Mouse (Mus musculus) heart, embryonic 16.5 days (tissue): Measurements from ENCODE around the gene Tnxb. TPM values are rescaled to one million over a fixed set of nuclear protein-coding genes. Genes with fewer than 3 reads are reported as not detected.

ENCODE experiments used
- ATAC-seq: fragments of 200-750 bp; cut with Nextera tagmentation; replicated peaks from 2 replicates; pipeline ENCODE4 v1.8.0; 2017; ENCODE audit warnings: moderate number of reproducible peaks; ENCODE audit not compliant: insufficient read depth, low FRiP score; ENCODE audit errors: extremely low read depth
- H3K27ac ChIP-seq: fragments of 300-500 bp; sonication (generic); 2 replicates; pipeline ENCODE4 v1.5.1; 2014; ENCODE audit warnings: mild to moderate bottlenecking, low read length, control low read depth, moderate library complexity
- H3K27me3 ChIP-seq: fragments of 300-500 bp; sonication (generic); 2 replicates; pipeline ENCODE4 v1.6.1; 2014; ENCODE audit warnings: low read length, mixed read lengths; ENCODE audit not compliant: control insufficient read depth, insufficient read depth
- H3K36me3 ChIP-seq: fragments of 300-500 bp; sonication (generic); 2 replicates; pipeline ENCODE4 v1.6.1; 2014; ENCODE audit not compliant: control insufficient read depth, insufficient read depth
- H3K4me1 ChIP-seq: fragments of 300-500 bp; sonication (generic); 2 replicates; pipeline ENCODE4 v1.6.1; 2014; ENCODE audit warnings: low read length, mixed read lengths; ENCODE audit not compliant: control insufficient read depth, insufficient read depth
- H3K4me2 ChIP-seq: fragments of 300-500 bp; sonication (generic); 2 replicates; pipeline ENCODE4 v1.6.1; 2014; ENCODE audit warnings: low read depth, mild to moderate bottlenecking, control low read depth, low read length
- H3K4me3 ChIP-seq: fragments of 300-500 bp; sonication (generic); 2 replicates; pipeline ENCODE4 v1.5.1; 2014; ENCODE audit warnings: mild to moderate bottlenecking, control low read depth, low read length
- H3K9ac ChIP-seq: fragments of 300-500 bp; sonication (generic); 2 replicates; pipeline ENCODE4 v1.6.1; 2014; ENCODE audit warnings: low read length, control low read depth
- H3K9me3 ChIP-seq: fragments of 300-500 bp; sonication (generic); replicated peaks from 2 replicates; pipeline ENCODE4 v1.6.1; 2016; ENCODE audit warnings: low read length; ENCODE audit not compliant: control insufficient read depth
- WGBS: fragments of 180-500 bp; shearing (Covaris S2); extraction: QIAGEN DNeasy Blood & Tissue Kit; methylation state at CpG from one replicate; pipeline ENCODE4 v1.1.7; 2014; 5-methylcytosine and 5-hydroxymethylcytosine counted together
- polyA plus RNA-seq: library from polyadenylated mRNA; unstranded; fragments of >200 nt; fragmentation: Nextera tagmentation; extraction: Ambion mirVana; gene quantifications from 2 replicates; pipeline ENCODE4 v1.2.1, GENCODE M21; 2015

Tnxb gene
- polyA plus RNA-seq, 1 experiment from 2014 or later, result 2.5 TPM

GRCm38 (mm10) chr17:34639461-34640255 is 30.7 kb upstream of the Tnxb start:
- Histone ChIP-seq H3K36me3 (no peaks in the 10 kb centered on the region), H3K27ac (no peak overlapping the region; the same call in 1 of the 2 replicates), H3K9ac (no peak overlapping the region), H3K4me2 (no peak overlapping the region), H3K4me1 (peaks cover 10% of the 10 kb centered on the region; the same call in 1 of the 2 replicates), H3K9me3 (no peaks in the 10 kb centered on the region; the same call in 1 of the 2 replicates), H3K4me3 (no peak overlapping the region), H3K27me3 (no peaks in the 10 kb centered on the region)
- WGBS, result 81% methylated on average over 7 of the region's 7 CpGs
- no peak for ATAC-seq

DNA sequence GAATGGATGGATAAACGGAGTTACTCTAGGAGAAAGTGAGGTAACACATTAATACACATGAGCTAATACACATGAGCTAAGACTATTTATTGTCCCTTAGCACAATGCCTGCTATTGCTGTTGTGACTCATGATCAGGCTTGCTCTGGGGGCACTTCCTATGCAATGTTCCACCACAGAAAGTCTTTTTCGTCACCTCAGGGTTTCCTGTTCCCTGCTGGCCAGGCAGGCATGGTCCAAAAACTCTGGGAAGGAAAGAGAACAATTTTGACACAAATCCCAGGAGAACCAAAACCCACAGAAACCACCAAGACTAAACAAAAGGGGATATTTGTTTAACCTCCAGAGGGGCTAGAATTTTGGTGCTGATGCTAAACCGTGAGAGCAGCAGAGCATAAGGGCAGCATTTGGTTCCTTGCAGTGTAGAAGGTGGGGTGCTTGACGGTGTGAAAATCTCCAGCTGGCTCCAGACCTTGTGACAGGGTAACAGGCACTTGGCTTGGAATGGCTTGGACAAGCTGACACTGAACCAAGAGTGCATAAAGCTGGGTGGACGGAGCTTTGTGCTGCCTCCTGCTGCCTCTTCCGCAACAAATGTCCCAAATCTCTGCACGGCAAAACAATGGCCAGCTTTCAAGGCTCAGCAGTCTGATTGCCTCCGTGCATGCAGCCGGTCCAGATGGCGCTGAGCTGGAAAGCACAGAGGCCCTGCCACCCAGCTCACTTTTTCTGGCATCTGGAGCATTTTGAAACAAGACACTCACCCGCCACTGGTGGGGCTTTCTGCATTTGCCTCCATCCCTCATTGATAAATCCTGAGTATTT is 29.3 kb upstream of the Tnxb start:
- Histone ChIP-seq H3K9ac (peak overlapping the region; percentile 33; the same call in 1 of the 2 replicates), H3K4me1 (peaks cover 17% of the 10 kb centered on the region), H3K4me2 (0 out of 2 replicates have a peak overlapping the region, but pooled peaks have one; percentile 1), H3K27me3 (no peaks in the 10 kb centered on the region), H3K4me3 (no peak overlapping the region), H3K27ac (peak overlapping the region; percentile 75), H3K9me3 (no peaks in the 10 kb centered on the region; the same call in 1 of the 2 replicates), H3K36me3 (no peaks in the 10 kb centered on the region)
- ATAC-seq, result peak; percentile 24; the same call in 1 of the 2 replicates
- 18% methylated on average over 11 of the region's 11 CpGs for WGBS

DNA sequence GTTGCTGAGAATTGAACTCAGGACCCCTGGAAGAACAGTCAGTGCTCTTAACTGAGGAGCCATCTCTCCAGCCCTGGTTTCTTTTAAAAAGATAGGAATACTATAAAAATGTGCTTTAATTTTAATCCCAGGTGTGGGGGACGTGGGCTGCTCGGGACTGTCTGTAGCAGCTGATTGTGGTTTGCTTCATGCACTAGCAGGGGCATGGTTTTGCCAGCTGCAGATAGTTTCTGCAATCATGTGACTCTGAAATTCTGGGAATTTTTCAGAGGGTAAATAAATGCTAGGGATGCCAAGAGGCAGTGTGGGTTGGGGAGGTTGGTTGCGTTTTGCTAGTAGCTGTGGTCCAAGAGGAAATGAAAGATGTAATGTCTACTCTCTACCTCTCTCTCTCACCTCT is 28.4 kb upstream of the Tnxb start:
- Histone ChIP-seq H3K4me2 (no peak overlapping the region), H3K4me3 (no peak overlapping the region), H3K27me3 (no peaks in the 10 kb centered on the region), H3K4me1 (peaks cover 21% of the 10 kb centered on the region), H3K36me3 (no peaks in the 10 kb centered on the region), H3K9me3 (no peaks in the 10 kb centered on the region; the same call in 1 of the 2 replicates), H3K9ac (no peak overlapping the region), H3K27ac (no peak overlapping the region)
- WGBS, result 73% methylated on average over 3 of the region's 3 CpGs
- no peak for ATAC-seq

- no peaks in the 10 kb centered on the region; the same call in 1 of the 2 replicates for H3K9me3 ChIP-seq
- no peak for ATAC-seq
- H3K36me3 ChIP-seq, result no peaks in the 10 kb centered on the region
- WGBS, result 87% methylated on average over 4 of the region's 4 CpGs
- no peak overlapping the region for H3K4me2 ChIP-seq
- peaks cover 28% of the 10 kb centered on the region for H3K4me1 ChIP-seq
- no peaks in the 10 kb centered on the region for H3K27me3 ChIP-seq
- no peak overlapping the region for H3K9ac ChIP-seq
- H3K27ac ChIP-seq, result no peak overlapping the region
- no peak overlapping the region for H3K4me3 ChIP-seq
Observed at GRCm38 (mm10) chr17:34643379-34643778, 27.0 kb upstream of the Tnxb start.

DNA sequence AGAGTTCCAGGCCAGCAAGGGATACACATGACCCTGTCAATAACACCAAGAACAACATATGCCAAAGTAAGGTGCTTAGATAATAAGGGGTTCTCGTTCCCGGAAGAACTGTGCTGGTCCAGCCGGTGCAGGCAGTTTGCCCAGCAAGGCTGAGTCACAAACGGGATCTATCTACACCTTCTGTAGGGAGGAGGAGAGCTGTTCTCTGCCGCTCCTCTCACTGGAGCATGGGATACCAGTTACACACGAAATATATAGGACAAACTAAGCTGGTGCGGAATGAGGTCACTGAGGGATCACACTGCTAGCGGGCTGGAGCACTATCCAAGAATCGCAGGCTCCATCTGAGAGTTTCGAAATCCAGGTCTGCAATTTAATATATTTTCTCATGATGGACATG is 26.4 kb upstream of the Tnxb start:
- 71% methylated on average over 10 of the region's 10 CpGs for WGBS

GRCm38 (mm10) chr17:34644608-34645007 is 25.7 kb upstream of the Tnxb start, which contains the start of gene Fkbpl:
TSS of gene Fkbpl (plus strand) at chr17:34644764.
- Histone ChIP-seq H3K4me1 (peaks cover 28% of the 10 kb centered on the region), H3K9me3 (no peaks in the 10 kb centered on the region), H3K9ac (peak within 1 kb of the TSS; percentile 83), H3K27me3 (no peaks in the 10 kb centered on the region), H3K4me3 (peak within 1 kb of the TSS; percentile 74), H3K4me2 (peak within 1 kb of the TSS; percentile 78), H3K36me3 (no peaks in the 10 kb centered on the region), H3K27ac (peak within 1 kb of the TSS; percentile 81)
- under 1% methylated on average over 16 of the region's 16 CpGs for WGBS
- ATAC-seq, result peak; percentile 78

More for the DNA sequence above, 26.4 kb upstream of the Tnxb start:
- Histone ChIP-seq H3K36me3 (no peaks in the 10 kb centered on the region), H3K27me3 (no peaks in the 10 kb centered on the region), H3K9me3 (no peaks in the 10 kb centered on the region; the same call in 1 of the 2 replicates), H3K4me1 (peaks cover 28% of the 10 kb centered on the region), H3K27ac (no peak overlapping the region), H3K9ac (no peak overlapping the region), H3K4me2 (no peak overlapping the region), H3K4me3 (no peak overlapping the region)
- no peak for ATAC-seq

DNA sequence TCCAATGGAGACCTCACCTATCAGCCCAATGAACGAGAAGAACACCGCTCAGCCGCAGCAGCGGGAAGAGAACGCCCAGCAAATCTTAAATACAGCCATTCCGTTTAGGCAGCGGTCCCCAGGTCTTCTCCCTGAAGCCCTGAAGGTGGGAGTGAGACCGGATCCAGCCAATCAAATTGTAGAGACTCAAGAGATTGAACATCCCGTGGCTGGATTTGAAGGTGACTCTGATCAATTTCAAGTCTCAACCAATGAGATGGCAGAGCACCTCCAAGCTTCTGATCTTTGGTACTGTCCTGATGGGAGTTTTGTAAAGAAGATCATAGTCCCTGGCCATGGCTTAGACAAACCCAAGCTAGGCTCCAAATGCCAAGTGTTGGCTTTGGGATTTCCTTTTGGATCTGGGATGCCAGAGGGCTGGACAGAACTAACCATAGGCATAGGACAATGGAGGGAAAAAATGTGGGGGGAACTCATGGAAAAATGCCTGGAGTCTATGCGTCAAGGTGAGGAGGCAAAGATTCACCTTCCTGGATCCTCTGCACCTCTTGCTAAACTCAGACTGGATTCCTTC is 25.0 kb upstream of the Tnxb start:
- Histone ChIP-seq H3K4me1 (peaks cover 27% of the 10 kb centered on the region), H3K27ac (0 out of 2 replicates have a peak overlapping the region, but pooled peaks have one; percentile 37)
- 38% methylated on average over 10 of the region's 10 CpGs for WGBS

GRCm38 (mm10) chr17:34645831-34646511 is 24.4 kb upstream of the Tnxb start:
- H3K27ac ChIP-seq, result no peak overlapping the region
- H3K36me3 ChIP-seq, result no peaks in the 10 kb centered on the region
- H3K4me2 ChIP-seq, result peak overlapping the region; percentile 11; the same call in 1 of the 2 replicates
- no peaks in the 10 kb centered on the region for H3K27me3 ChIP-seq
- no peak overlapping the region for H3K4me3 ChIP-seq
- peaks cover 23% of the 10 kb centered on the region for H3K4me1 ChIP-seq
- H3K9ac ChIP-seq, result no peak overlapping the region
- 80% methylated on average over 30 of the region's 30 CpGs for WGBS
- ATAC-seq, result no peak
- H3K9me3 ChIP-seq, result no peaks in the 10 kb centered on the region

More for the DNA sequence above, 25.0 kb upstream of the Tnxb start:
- no peaks in the 10 kb centered on the region for H3K9me3 ChIP-seq
- peak overlapping the region; percentile 83 for H3K9ac ChIP-seq
- no peaks in the 10 kb centered on the region for H3K36me3 ChIP-seq
- ATAC-seq, result no peak
- peak overlapping the region; percentile 74 for H3K4me3 ChIP-seq
- H3K4me2 ChIP-seq, result peak overlapping the region; percentile 78
- H3K27me3 ChIP-seq, result no peaks in the 10 kb centered on the region
